Mouse (Mus musculus): ENCODE results near the gene Celsr1. TPM values are rescaled to one million over a fixed set of nuclear protein-coding genes. Genes with fewer than 3 reads are reported as not detected.

Gene Celsr1
- polyA plus RNA-seq, 1 experiment from 2014 or later: 1.1 TPM

- Histone ChIP-seq H3K4me3 (replicated peaks) (no peak overlapping the region), H3K4me2 (replicated peaks) (no peak overlapping the region), H3K27ac (no peak overlapping the region), H3K4me1 (replicated peaks) (no peaks in the 10 kb centered on the region), H3K27me3 (replicated peaks) (no peaks in the 10 kb centered on the region), H3K9me3 (no peaks in the 10 kb centered on the region), H3K36me3 (no peaks in the 10 kb centered on the region), H3K9ac (no peak overlapping the region)
- 85% methylated on average over 10 of the region's 10 CpGs for WGBS
- no peak for ATAC-seq
Measured at GRCm38 (mm10) chr15:86051152-86051551, 17.6 kb upstream of the Celsr1 start.

GRCm38 (mm10) chr15:86050170-86050743 is 16.7 kb upstream of the Celsr1 start:
- no peaks in the 10 kb centered on the region for H3K9me3 ChIP-seq
- H3K27ac ChIP-seq: no peak overlapping the region
- no peaks in the 10 kb centered on the region for H3K27me3 ChIP-seq (replicated peaks)
- no peaks in the 10 kb centered on the region for H3K36me3 ChIP-seq
- WGBS: 80% methylated on average over 4 of the region's 4 CpGs
- H3K4me2 ChIP-seq (replicated peaks): no peak overlapping the region
- H3K4me1 ChIP-seq (replicated peaks): no peaks in the 10 kb centered on the region
- ATAC-seq: no peak
- no peak overlapping the region for H3K4me3 ChIP-seq (replicated peaks)
- no peak overlapping the region for H3K9ac ChIP-seq

DNA sequence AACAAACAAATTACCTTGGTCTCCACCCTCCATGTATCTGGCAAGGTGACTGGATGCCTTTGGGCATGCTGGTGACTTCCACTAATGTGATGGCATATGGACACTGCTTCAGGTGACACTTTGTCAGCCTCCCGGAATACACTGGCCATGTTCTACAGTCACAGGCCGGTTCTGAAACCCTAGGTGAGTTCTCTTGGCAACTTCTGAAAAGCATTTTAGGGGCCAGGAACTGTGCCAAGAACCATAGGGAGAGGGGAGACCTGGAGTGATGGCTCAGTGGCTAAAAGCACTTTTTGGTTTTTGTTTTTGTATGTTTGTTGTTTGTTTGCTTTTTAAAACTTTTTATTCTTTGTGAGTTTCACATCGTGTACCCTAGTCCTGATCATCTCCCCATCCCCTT is 15.9 kb upstream of the Celsr1 start:
- Histone ChIP-seq H3K4me3 (replicated peaks) (no peak overlapping the region), H3K4me1 (replicated peaks) (no peaks in the 10 kb centered on the region), H3K4me2 (replicated peaks) (no peak overlapping the region), H3K9me3 (no peaks in the 10 kb centered on the region), H3K27me3 (replicated peaks) (no peaks in the 10 kb centered on the region), H3K9ac (no peak overlapping the region), H3K27ac (no peak overlapping the region), H3K36me3 (no peaks in the 10 kb centered on the region)
- WGBS: 90% methylated on average over 3 of the region's 3 CpGs
- ATAC-seq: no peak

DNA sequence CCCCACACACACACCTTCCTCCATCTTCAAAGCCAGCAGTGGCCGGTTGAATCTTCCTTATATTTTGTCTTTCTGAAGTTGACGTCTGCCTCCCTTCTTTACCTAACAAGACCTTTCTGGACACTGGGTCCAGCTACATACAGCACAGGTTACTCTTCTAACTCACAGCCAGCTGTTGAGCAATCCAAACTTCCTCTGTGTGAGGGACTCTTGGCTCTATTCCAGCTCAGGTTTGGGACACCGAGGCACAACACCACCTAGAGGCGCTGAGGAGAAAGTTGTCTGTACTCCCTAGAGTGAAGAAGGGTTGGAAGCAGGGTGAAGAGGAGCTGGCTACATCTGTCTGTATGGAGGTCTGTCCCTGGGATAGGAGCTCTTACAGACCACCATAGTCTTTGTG is 8.8 kb upstream of the Celsr1 start:
- WGBS: 27% methylated on average over 4 of the region's 4 CpGs
- Histone ChIP-seq H3K4me2 (replicated peaks) (no peak overlapping the region), H3K27ac (no peak overlapping the region), H3K9ac (no peak overlapping the region), H3K9me3 (no peaks in the 10 kb centered on the region), H3K4me1 (replicated peaks) (no peaks in the 10 kb centered on the region), H3K4me3 (replicated peaks) (no peak overlapping the region), H3K36me3 (no peaks in the 10 kb centered on the region), H3K27me3 (replicated peaks) (peaks cover 19% of the 10 kb centered on the region)
- peak; percentile 30; the same call in 1 of the 2 replicates for ATAC-seq

DNA sequence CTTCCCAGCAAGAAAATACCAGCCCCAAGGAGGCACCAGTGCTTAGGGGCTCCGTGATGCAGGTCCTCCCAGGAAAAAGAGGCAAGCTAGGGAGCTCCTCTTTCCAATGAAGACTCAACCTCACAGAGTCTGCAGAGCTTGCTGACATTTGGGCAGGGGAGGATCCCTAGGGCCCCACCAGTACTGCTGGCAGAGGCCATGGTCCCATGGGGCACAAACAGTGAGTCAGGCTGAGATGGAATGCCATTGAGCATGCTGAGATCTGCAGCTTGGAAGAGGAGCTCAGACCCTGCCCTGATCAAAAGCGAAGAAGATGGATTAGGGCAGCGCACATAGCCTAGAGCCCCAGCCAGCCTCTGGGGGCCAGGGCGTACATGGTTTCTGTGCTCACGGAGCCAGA is 7.8 kb upstream of the Celsr1 start:
- Histone ChIP-seq H3K9ac (no peak overlapping the region), H3K4me2 (replicated peaks) (no peak overlapping the region), H3K4me3 (replicated peaks) (no peak overlapping the region), H3K27ac (no peak overlapping the region), H3K27me3 (replicated peaks) (peaks cover 19% of the 10 kb centered on the region), H3K36me3 (no peaks in the 10 kb centered on the region), H3K4me1 (replicated peaks) (no peaks in the 10 kb centered on the region), H3K9me3 (no peaks in the 10 kb centered on the region)
- no peak for ATAC-seq
- 88% methylated on average over 5 of the region's 5 CpGs for WGBS

- H3K27me3 ChIP-seq (replicated peaks): peaks cover 20% of the 10 kb centered on the region
- H3K4me2 ChIP-seq (replicated peaks): no peak overlapping the region
- H3K4me3 ChIP-seq (replicated peaks): no peak overlapping the region
- H3K9me3 ChIP-seq: no peaks in the 10 kb centered on the region
- H3K36me3 ChIP-seq: no peaks in the 10 kb centered on the region
- no peak overlapping the region for H3K27ac ChIP-seq
- 2% methylated on average over 2 of the region's 2 CpGs for WGBS
- peak; percentile 16 for ATAC-seq
- H3K9ac ChIP-seq: no peak overlapping the region
- no peaks in the 10 kb centered on the region; the same call in 1 of the 2 replicates for H3K4me1 ChIP-seq (replicated peaks)
Measured at GRCm38 (mm10) chr15:86038802-86039201, 5.2 kb upstream of the Celsr1 start.

DNA sequence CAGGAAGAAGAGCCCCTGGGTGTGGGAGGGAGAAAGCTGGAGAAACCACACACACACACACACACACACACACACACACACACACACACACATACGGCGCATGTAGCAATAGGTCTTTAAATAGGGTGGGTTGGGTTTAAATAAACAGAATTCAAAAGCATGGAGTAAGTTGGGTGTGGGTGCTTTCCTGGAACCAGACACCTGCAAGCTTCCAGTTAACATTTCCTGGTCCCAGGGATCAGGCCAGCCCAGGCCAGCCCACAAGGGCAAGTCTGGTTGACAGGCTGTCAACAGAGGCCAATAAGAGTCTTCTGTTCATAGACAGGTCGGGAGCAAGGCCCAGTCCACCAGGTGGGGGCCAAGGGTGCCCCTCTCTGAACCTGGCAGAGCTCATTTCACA is 2.3 kb upstream of the Celsr1 start:
- peak; percentile 58 for ATAC-seq
- peaks cover 42% of the 10 kb centered on the region for H3K27me3 ChIP-seq (replicated peaks)
- 37% methylated on average over 3 of the region's 3 CpGs for WGBS

GRCm38 (mm10) chr15:86034781-86035360 is 1.3 kb upstream of the Celsr1 start:
- peak; percentile 18; the same call in 1 of the 2 replicates for ATAC-seq
- H3K4me3 ChIP-seq (replicated peaks): no peak overlapping the region
- WGBS: 9% methylated on average over 12 of the region's 12 CpGs
- no peak overlapping the region for H3K27ac ChIP-seq
- H3K36me3 ChIP-seq: no peaks in the 10 kb centered on the region
- peaks cover 13% of the 10 kb centered on the region for H3K4me1 ChIP-seq (replicated peaks)
- peaks cover 40% of the 10 kb centered on the region for H3K27me3 ChIP-seq (replicated peaks)
- peak overlapping the region; percentile 95 for H3K4me2 ChIP-seq (replicated peaks)
- no peak overlapping the region for H3K9ac ChIP-seq
- no peaks in the 10 kb centered on the region for H3K9me3 ChIP-seq

More for the DNA sequence above, 2.3 kb upstream of the Celsr1 start:
- H3K27ac ChIP-seq: no peak overlapping the region
- H3K4me3 ChIP-seq (replicated peaks): no peak overlapping the region
- peaks cover 13% of the 10 kb centered on the region for H3K4me1 ChIP-seq (replicated peaks)
- H3K4me2 ChIP-seq (replicated peaks): no peak overlapping the region
- H3K9ac ChIP-seq: no peak overlapping the region
- no peaks in the 10 kb centered on the region for H3K9me3 ChIP-seq
- H3K36me3 ChIP-seq: no peaks in the 10 kb centered on the region

GRCm38 (mm10) chr15:86034021-86034523 is 495 bp upstream of the Celsr1 start:
- peak overlapping the region; percentile 95 for H3K4me2 ChIP-seq (replicated peaks)
- peak; percentile 83 for ATAC-seq
- peaks cover 13% of the 10 kb centered on the region for H3K4me1 ChIP-seq (replicated peaks)
- peak overlapping the region; percentile 57 for H3K4me3 ChIP-seq (replicated peaks)
- H3K27ac ChIP-seq: 0 out of 2 replicates have a peak overlapping the region, but pooled peaks have one; percentile 34
- H3K36me3 ChIP-seq: no peaks in the 10 kb centered on the region
- peak overlapping the region; percentile 41; the same call in 1 of the 2 replicates for H3K9ac ChIP-seq
- peaks cover 39% of the 10 kb centered on the region for H3K27me3 ChIP-seq (replicated peaks)
- WGBS: under 1% methylated on average over 30 of the region's 44 CpGs
- no peaks in the 10 kb centered on the region for H3K9me3 ChIP-seq

GRCm38 (mm10) chr15:86032811-86033190 is 776 bp downstream of the Celsr1 start:
- no peak overlapping the region for H3K27ac ChIP-seq

DNA sequence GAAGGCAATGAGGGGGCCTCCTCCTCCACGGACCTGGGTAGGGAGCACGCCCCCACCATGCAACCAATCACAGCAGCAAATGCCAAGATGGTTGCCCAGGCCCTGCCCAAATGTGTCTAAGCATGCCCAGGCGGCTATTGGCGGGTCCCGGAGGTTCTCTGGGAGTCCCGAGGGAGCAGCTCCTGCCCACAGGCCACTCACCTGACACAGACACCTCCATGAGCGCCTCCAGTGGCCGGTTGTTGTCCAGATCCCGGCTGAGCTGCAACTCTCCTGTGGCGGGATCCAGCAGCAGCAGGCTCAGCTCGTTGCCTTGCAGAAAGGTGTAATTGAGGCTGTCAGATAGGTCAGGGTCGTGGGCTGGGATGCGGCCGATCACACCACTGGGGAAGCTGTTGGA is 3.6 kb downstream of the Celsr1 start:
- Histone ChIP-seq H3K4me1 (replicated peaks) (peaks cover 13% of the 10 kb centered on the region), H3K9ac (no peak overlapping the region), H3K9me3 (no peaks in the 10 kb centered on the region)

More at GRCm38 (mm10) chr15:86032811-86033190, 776 bp downstream of the Celsr1 start:
- peaks cover 13% of the 10 kb centered on the region for H3K4me1 ChIP-seq (replicated peaks)
- no peaks in the 10 kb centered on the region for H3K9me3 ChIP-seq
- H3K36me3 ChIP-seq: no peaks in the 10 kb centered on the region
- H3K9ac ChIP-seq: peak overlapping the region; percentile 41; the same call in 1 of the 2 replicates
- peak overlapping the region; percentile 57 for H3K4me3 ChIP-seq (replicated peaks)
- 2% methylated on average over 38 of the region's 38 CpGs for WGBS
- peak overlapping the region; percentile 95 for H3K4me2 ChIP-seq (replicated peaks)
- no peak for ATAC-seq
- H3K27me3 ChIP-seq (replicated peaks): peaks cover 37% of the 10 kb centered on the region

GRCm38 (mm10) chr15:86027871-86028270 is 5.7 kb downstream of the Celsr1 start:
- Histone ChIP-seq H3K4me2 (replicated peaks) (no peak overlapping the region), H3K36me3 (no peaks in the 10 kb centered on the region), H3K27ac (no peak overlapping the region)

More for the DNA sequence above, 3.6 kb downstream of the Celsr1 start:
- Histone ChIP-seq H3K27ac (no peak overlapping the region), H3K27me3 (replicated peaks) (peaks cover 39% of the 10 kb centered on the region), H3K4me2 (replicated peaks) (no peak overlapping the region; the same call in 1 of the 2 replicates), H3K36me3 (no peaks in the 10 kb centered on the region), H3K4me3 (replicated peaks) (no peak overlapping the region)
- no peak for ATAC-seq
- WGBS: 75% methylated on average over 14 of the region's 14 CpGs

More at GRCm38 (mm10) chr15:86027871-86028270, 5.7 kb downstream of the Celsr1 start:
- Histone ChIP-seq H3K27me3 (replicated peaks) (peaks cover 38% of the 10 kb centered on the region), H3K4me3 (replicated peaks) (no peak overlapping the region), H3K9me3 (no peaks in the 10 kb centered on the region), H3K9ac (no peak overlapping the region), H3K4me1 (replicated peaks) (peaks cover 6% of the 10 kb centered on the region; the same call in 1 of the 2 replicates)
- 47% methylated on average over 8 of the region's 8 CpGs for WGBS
- no peak for ATAC-seq

Data from intestine, embryonic 15.5 days (tissue).